Mouse (Mus musculus) MEL (cell line): ENCODE data around the gene Pphln1.

Source experiments
- BHLHE40 ChIP-seq: IDR thresholded peaks from 2 replicates; pipeline ENCODE4 v1.6.1; 2012; ENCODE audit warnings: low read depth, mild to moderate bottlenecking, inconsistent platforms, low read length, improper control_type of control experiment, borderline replicate concordance
- CTCF ChIP-seq, 3 experiments: IDR thresholded peaks in 2 of 3; conservative IDR thresholded peaks in 1 of 3; 2 replicates each; pipeline ENCODE4 v1.5.1; 2011 to 2012; ENCODE audit warnings: low read length in 3 of 3, low read depth in 2 of 3, mild to moderate bottlenecking in 2 of 3, improper control_type of control experiment in 1 of 3, inconsistent platforms in 1 of 3, mixed read lengths in 1 of 3, moderate library complexity in 1 of 3; ENCODE audit not compliant: control insufficient read depth in 1 of 3, insufficient read depth in 1 of 3, poor library complexity in 1 of 3, severe bottlenecking in 1 of 3
- E2F4 ChIP-seq: IDR thresholded peaks from 2 replicates; pipeline ENCODE4 v1.6.1; 2011; ENCODE audit warnings: low read depth, low read length, improper control_type of control experiment, borderline replicate concordance
- EP300 ChIP-seq, 2 experiments: IDR thresholded peaks; 2 replicates each; pipeline ENCODE4 v1.6.1; 2011; ENCODE audit warnings: improper control_type of control experiment in 2 of 2, low read length in 2 of 2, low read depth in 1 of 2, mild to moderate bottlenecking in 1 of 2
- MAX ChIP-seq: IDR thresholded peaks from 2 replicates; pipeline ENCODE4 v1.6.1; 2011; ENCODE audit warnings: low read length, improper control_type of control experiment
- POLR2A ChIP-seq, 2 experiments: IDR thresholded peaks; 2 replicates each; pipeline ENCODE4 v1.6.1; 2011 to 2012; ENCODE audit warnings: low read length in 2 of 2, mild to moderate bottlenecking in 2 of 2, control low read depth in 1 of 2, improper control_type of control experiment in 1 of 2, low read depth in 1 of 2, moderate library complexity in 1 of 2; ENCODE audit not compliant: control insufficient read depth in 1 of 2, insufficient read depth in 1 of 2, poor library complexity in 1 of 2
- ZC3H11A ChIP-seq: IDR thresholded peaks from 2 replicates; pipeline ENCODE4 v1.6.1; 2012; ENCODE audit warnings: low read depth, mild to moderate bottlenecking, inconsistent platforms, low read length, improper control_type of control experiment

DNA sequence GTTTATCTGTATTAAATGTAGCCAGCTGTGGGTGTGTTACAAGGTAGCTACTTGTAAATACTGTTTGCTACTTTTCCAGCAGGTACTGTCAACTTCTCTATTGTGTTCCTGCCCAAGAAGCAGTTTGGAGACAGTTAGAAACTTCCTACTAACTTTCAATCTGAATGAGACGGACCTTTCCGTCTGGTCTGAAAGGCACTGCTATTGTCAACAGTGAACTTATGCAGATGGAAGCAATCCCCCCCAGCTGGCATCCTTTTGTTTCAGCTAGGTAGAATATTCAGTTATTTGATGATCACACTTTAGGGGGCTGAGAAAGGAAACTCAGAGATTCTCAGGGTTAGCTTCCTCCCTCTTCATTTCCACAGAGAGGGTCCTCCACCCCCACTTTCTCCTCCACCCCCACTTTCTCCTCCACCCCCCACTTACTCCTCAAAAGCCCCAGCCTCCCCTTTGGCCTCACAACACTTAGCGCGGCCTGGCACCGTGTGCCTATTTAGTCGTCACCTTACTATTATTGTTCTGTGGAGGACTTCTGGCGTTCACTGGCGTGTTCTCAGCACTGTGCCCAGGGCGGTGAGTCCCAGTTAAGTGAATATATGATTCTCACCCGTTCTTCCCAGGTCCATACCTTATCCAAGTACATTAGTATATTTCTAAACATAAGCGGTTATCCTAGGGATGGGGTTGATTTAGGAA, 123.1 kb downstream of the Pphln1 start:
- TF ChIP-seq BHLHE40: no peak
- TF ChIP-seq CTCF (IDR thresholded peaks at IDR 0.05 in 2 of 3, conservative IDR thresholded peaks at IDR 0.05 in 1 of 3; ENCODE audit: control insufficient read depth in 1 of 3, insufficient read depth in 1 of 3, low read depth in 2 of 3, low read length in 3 of 3, poor library complexity in 1 of 3, severe bottlenecking in 1 of 3): no peak
- TF ChIP-seq EP300 (IDR thresholded peaks at IDR 0.05; ENCODE audit: low read depth in 1 of 2, low read length in 2 of 2): no peak
- TF ChIP-seq ZC3H11A: no peak
- TF ChIP-seq E2F4: no peak
- TF ChIP-seq MAX: no peak
- TF ChIP-seq POLR2A (IDR thresholded peaks at IDR 0.05; ENCODE audit: control insufficient read depth in 1 of 2, insufficient read depth in 1 of 2, low read depth in 1 of 2, low read length in 2 of 2, poor library complexity in 1 of 2): no peak
